Mouse (Mus musculus) cerebellum, adult (tissue): ENCODE data around the gene Cd2.

Source experiments
- ATAC-seq: cut with Nextera tagmentation; 2 replicates; pipeline ENCODE4 v1.9.2; 2017; ENCODE audit warnings: mild to moderate bottlenecking, moderate library complexity, mixed read lengths; ENCODE audit not compliant: insufficient number of reproducible peaks, low FRiP score, low TSS enrichment

The Cd2 gene

DNA sequence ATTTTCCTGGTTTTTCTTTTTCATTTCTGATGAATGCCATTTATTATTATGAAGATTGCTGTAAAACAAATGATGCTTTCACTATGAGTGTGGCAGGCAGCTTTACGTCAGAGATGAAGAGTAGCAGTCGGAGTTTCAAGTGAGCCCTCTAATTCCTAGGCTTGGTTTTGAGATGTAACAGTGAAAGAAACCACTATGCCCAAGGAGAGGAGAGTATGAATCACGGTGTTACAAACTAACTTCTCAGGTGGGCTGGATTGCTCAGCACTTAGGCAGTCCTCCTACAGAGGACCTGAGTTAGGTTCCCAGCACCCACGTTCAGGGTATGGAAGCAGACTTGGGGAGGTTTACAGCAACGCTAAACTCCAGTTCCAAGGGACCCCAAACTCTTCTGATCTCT, 52.4 kb downstream of the Cd2 start:
- ATAC-seq = no peak

DNA sequence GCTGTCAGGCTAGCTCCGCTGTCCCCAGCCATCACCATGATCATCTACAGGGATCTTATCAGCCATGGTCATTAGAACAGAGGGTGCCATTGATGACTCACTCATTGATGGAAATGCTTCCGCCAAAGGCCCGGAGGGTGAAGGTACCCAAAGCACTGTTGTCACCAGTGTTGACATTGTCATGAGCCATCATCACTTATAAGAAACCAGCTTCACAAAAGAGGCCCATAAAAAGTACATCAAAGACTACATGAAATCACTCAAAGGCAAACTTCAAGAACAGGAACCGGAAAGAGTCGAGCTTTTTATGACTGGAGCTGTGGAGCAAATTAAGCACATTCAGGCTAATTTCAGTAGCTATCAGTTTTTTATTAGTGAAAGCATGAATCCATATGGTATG, 54.3 kb downstream of the Cd2 start:
- ATAC-seq = no peak

DNA sequence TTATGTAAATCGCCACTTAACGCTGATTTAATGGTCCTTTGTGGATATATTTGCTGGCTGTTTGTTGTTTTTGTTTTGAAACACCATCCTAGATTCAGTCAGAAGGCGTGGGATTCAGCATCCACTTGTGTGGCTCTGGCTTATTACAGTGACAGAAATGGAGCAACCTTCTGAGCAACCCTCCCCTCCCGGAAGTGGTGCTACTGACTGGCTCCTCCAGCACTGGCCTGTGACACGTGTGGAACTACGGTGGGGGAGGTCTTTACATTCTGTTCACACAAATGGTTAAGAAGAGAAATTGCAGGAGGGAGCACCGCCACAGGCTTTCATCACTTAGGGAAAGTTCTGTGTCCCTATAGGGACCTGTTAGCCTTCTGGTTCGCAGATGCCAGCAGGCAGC, 55.2 kb downstream of the Cd2 start:
- ATAC-seq = no peak

GRCm38 (mm10) chr3:101230201-101230600, 57.5 kb downstream of the Cd2 start:
- no peak for ATAC-seq

- no peak for ATAC-seq
Measured at GRCm38 (mm10) chr3:101229551-101229930, 58.2 kb downstream of the Cd2 start.

DNA sequence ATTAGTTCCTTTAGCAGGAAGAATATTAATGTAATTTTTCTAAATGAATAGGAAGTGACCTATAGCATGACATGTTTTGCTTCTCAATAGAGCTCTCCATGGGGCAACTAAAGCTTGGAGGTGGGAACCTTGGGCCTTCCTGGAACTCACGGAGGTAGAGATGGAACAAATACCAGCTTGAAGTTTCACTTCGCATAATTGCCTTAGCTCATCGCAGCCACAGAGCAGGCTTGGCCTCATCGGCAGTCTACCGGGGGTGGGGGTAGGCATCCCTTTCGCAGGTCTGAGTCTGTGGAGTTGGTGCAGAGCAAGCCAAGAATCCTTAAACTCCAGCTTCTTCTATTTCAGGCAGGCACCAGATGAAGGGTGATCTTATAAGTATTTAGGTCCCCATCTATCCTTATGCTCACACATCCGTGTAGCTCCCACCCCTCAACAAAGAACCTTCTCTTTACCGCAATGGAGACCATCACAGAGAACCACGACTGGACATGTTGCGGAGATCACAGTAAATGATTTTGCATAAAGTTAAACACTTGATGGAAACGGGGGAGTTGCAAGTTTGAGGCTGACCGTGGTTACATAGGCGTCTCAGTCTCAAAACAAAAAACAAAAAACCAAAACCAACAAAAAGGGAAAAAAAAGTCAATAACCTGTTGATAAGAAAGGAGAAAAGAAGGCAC, 58.7 kb downstream of the Cd2 start:
- ATAC-seq = no peak

DNA sequence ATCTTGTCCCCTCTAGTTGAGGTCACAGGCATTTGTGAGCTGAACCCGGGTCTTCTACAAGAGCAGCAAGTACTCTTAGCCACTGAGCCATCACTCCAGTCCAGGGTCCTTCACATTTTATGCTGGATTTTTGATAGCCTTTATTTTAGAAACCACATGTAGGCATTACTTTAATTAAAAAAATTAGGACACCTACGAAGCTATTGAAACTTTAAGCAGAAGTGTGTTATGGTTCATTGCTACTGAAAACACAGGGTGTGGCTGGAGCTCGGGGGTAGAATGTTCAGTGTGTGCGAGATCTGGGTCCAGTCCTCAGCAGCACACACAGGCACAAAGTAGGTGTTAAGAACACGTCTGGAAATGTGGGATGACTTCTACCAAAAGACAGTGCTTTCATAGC, 59.7 kb downstream of the Cd2 start:
- ATAC-seq = no peak
